Mouse (Mus musculus) liver, embryonic 15.5 days (tissue): ENCODE data around the gene Polr3g. TPM values are rescaled to one million over a fixed set of nuclear protein-coding genes. Genes with fewer than 3 reads are reported as not detected.

Experiments used
- ATAC-seq: fragments of 200-750 bp; cut with Nextera tagmentation; 2 replicates; pipeline ENCODE4 v1.8.0; 2017; ENCODE audit warnings: moderate number of reproducible peaks, mild to moderate bottlenecking, moderate library complexity; ENCODE audit not compliant: insufficient read depth
- H3K27ac ChIP-seq: fragments of 300-500 bp; sonication (generic); replicated peaks from 2 replicates; pipeline ENCODE4 v1.5.1; 2015; ENCODE audit warnings: mild to moderate bottlenecking, inconsistent platforms
- H3K27me3 ChIP-seq: fragments of 300-500 bp; sonication (generic); 2 replicates; pipeline ENCODE4 v1.6.1; 2015; ENCODE audit warnings: mild to moderate bottlenecking, inconsistent platforms
- H3K36me3 ChIP-seq: fragments of 300-500 bp; sonication (generic); replicated peaks from 2 replicates; pipeline ENCODE4 v1.6.1; 2015; ENCODE audit warnings: moderate library complexity, mild to moderate bottlenecking, inconsistent platforms
- H3K4me1 ChIP-seq: fragments of 300-500 bp; sonication (generic); replicated peaks from 2 replicates; pipeline ENCODE4 v1.6.1; 2015; ENCODE audit warnings: inconsistent platforms
- H3K4me2 ChIP-seq: fragments of 300-500 bp; sonication (generic); 2 replicates; pipeline ENCODE4 v1.6.1; 2015; ENCODE audit warnings: moderate library complexity, mild to moderate bottlenecking, inconsistent platforms
- H3K4me3 ChIP-seq: fragments of 300-500 bp; sonication (generic); replicated peaks from 2 replicates; pipeline ENCODE4 v1.5.1; 2015; ENCODE audit warnings: mild to moderate bottlenecking, inconsistent platforms
- H3K9ac ChIP-seq: fragments of 300-500 bp; sonication (generic); 2 replicates; pipeline ENCODE4 v1.6.1; 2015; ENCODE audit warnings: moderate library complexity, mild to moderate bottlenecking, inconsistent platforms
- H3K9me3 ChIP-seq: fragments of 300-500 bp; sonication (generic); replicated peaks from 2 replicates; pipeline ENCODE4 v1.6.1; 2016; ENCODE audit warnings: inconsistent platforms
- WGBS: fragments of 180-500 bp; shearing (Covaris S2); methylation state at CpG from one replicate; pipeline ENCODE4 v1.1.7; 2015; ENCODE audit warnings: mixed read lengths; ENCODE audit not compliant: insufficient replicate concordance; 5-methylcytosine and 5-hydroxymethylcytosine counted together
- polyA plus RNA-seq: library from polyadenylated mRNA; unstranded; fragments of >200 nt; fragmentation: Nextera tagmentation; extraction: Ambion mirVana; gene quantifications from 2 replicates; pipeline ENCODE4 v1.2.1, GENCODE M21; 2015

Gene Polr3g
- polyA plus RNA-seq, 1 experiment from 2014 or later = 10.0 TPM

DNA sequence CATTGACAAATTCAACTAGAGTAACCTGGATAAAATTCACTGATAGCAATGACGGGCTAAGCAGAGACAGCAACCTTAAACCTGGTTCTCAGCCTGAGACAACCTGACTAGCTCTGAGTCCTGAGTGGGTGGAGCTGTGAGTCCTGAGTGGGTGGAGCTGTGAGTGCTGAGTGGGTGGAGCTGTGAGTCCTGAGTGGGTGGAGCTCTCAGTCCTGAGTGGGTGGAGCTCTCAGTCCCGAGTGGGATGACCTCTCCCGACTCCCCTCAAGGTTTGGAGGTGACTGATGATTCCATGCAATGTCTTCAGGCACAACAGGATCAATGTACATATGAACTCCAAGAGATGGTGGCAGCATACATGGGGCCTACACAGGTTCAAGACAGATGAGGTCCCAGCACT lies 21.2 kb downstream of the Polr3g start:
- Histone ChIP-seq H3K4me3 (no peak overlapping the region), H3K27me3 (no peaks in the 10 kb centered on the region), H3K4me1 (peaks cover 28% of the 10 kb centered on the region), H3K9me3 (no peaks in the 10 kb centered on the region), H3K4me2 (peak overlapping the region; percentile 23), H3K36me3 (peaks cover 11% of the 10 kb centered on the region), H3K27ac (peak overlapping the region; percentile 73; the same call in 1 of the 2 replicates), H3K9ac (no peak overlapping the region)
- 59% methylated on average over 3 of the region's 3 CpGs for WGBS
- ATAC-seq = peak; percentile 29; the same call in 1 of the 2 replicates

DNA sequence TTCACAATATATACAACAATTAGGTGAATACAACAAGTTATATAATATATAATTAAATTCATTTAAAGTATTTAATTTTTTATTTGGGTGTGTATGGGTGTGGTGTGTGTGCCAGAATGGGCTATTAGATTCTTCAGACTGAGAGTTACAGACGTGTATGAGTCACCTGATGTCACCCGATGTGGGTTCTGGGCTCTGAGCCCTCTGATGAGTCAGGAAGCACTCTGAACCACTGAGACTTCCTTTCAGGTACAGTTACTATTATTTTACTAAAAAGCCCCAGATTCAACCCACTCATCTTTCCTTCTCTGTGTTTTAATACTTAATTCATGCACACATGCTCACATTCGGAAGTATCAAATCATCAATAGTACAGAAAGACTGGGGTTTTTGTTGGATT lies 25.9 kb downstream of the Polr3g start:
- Histone ChIP-seq H3K36me3 (peaks cover 21% of the 10 kb centered on the region), H3K4me3 (no peak overlapping the region), H3K27me3 (no peaks in the 10 kb centered on the region), H3K4me2 (no peak overlapping the region), H3K4me1 (peaks cover 11% of the 10 kb centered on the region), H3K9me3 (no peaks in the 10 kb centered on the region), H3K9ac (no peak overlapping the region), H3K27ac (no peak overlapping the region)
- ATAC-seq = no peak
- 80% methylated on average over 3 of the region's 3 CpGs for whole genome bisulfite sequencing

DNA sequence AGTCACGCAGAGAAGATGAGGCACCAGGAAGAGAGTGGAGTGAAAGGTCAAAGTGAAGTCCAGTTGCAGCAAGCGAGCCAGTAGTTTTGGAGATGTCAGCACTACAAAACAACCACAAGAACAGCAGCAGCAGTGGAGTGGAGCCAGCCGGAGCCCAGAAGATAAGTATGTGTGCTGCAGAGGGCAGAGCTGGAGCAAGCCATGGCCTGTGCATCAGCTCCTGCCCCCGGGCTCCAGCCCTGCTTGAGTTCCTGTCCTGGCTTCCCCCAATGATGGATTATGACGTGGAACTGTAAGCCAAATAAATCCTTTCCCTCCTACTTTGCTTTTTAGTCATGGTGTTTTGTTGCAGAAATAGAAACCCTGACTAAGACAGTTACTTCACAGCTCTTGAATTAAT lies 26.6 kb downstream of the Polr3g start:
- H3K4me1 ChIP-seq = peaks cover 6% of the 10 kb centered on the region; the same call in 1 of the 2 replicates
- no peak overlapping the region for H3K4me2 ChIP-seq
- H3K9ac ChIP-seq = no peak overlapping the region
- no peaks in the 10 kb centered on the region for H3K9me3 ChIP-seq
- H3K27me3 ChIP-seq = no peaks in the 10 kb centered on the region
- no peak overlapping the region for H3K4me3 ChIP-seq
- no peak overlapping the region for H3K27ac ChIP-seq
- H3K36me3 ChIP-seq = peaks cover 15% of the 10 kb centered on the region; the same call in 1 of the 2 replicates
- ATAC-seq = no peak
- WGBS = 77% methylated on average over 5 of the region's 5 CpGs

DNA sequence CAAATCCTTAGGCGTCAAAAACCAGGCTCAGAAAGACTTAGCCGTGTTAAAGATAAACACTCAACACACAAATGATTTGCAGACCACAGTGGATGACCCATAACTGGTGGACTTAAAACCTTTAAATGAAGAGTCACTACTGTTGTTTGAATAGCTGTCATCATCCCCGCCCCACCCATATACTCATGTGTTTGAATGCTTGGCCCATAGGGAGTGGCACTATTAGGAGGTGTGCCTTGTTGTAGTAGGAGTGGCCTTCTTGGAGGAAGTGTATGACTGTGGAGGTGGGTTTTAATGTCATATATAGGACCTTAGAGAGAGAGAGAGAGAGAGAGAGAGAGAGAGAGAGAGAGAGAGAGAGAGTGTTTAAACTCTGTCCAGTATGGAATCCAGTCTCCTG lies 27.7 kb downstream of the Polr3g start:
- Histone ChIP-seq H3K36me3 (peaks cover 15% of the 10 kb centered on the region; the same call in 1 of the 2 replicates), H3K9ac (no peak overlapping the region), H3K4me3 (no peak overlapping the region), H3K27me3 (no peaks in the 10 kb centered on the region), H3K4me1 (peaks cover 6% of the 10 kb centered on the region; the same call in 1 of the 2 replicates), H3K9me3 (no peaks in the 10 kb centered on the region), H3K27ac (no peak overlapping the region), H3K4me2 (no peak overlapping the region)
- 80% methylated on average over 3 of the region's 3 CpGs for WGBS
- ATAC-seq = peak; percentile 37; the same call in 1 of the 2 replicates

DNA sequence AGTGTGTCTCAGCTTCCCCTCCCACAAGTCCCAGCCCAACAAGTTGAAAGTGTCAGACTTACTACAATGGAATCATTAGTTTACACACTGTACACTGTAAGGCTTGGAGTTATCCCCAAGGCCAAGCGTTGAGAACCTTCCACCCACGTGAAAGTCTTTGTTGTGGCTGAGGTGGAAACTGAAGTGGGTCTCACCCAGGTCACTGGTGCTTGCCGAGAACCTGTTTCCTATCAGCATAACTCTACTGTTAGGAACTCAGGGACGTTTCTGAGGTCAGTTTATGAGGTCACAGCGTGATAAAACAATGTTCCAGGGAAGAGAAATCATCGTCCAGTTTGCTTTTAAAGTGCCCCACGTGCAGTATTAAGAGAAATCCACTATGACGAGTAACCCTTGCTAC lies 35.5 kb downstream of the Polr3g start:
- no peak overlapping the region for H3K4me3 ChIP-seq
- ATAC-seq = no peak
- no peak overlapping the region for H3K9ac ChIP-seq
- 80% methylated on average over 8 of the region's 8 CpGs for WGBS
- H3K9me3 ChIP-seq = no peaks in the 10 kb centered on the region
- no peaks in the 10 kb centered on the region; the same call in 1 of the 2 replicates for H3K4me1 ChIP-seq
- H3K36me3 ChIP-seq = peaks cover 53% of the 10 kb centered on the region
- H3K27ac ChIP-seq = no peak overlapping the region
- H3K27me3 ChIP-seq = no peaks in the 10 kb centered on the region
- no peak overlapping the region for H3K4me2 ChIP-seq

DNA sequence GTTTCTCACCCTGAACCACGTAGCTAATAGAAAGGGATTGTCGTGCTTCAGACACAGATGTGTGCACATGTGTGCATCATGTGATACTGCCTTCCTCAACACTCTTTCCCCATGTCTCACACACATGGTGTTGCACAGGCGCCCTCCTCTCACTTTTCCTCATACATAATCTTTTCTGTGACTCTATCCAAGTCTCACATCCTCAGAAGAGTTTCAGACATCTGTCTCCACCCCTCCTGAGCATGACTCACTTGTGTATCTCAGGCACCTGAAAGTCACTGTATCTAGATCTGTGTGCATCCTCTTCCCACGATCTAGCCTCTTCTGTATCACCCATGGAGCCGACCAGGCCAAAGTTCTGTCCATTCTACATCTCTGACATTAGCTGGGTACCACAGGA lies 43.1 kb downstream of the Polr3g start:
- Histone ChIP-seq H3K4me3 (no peak overlapping the region), H3K27me3 (no peaks in the 10 kb centered on the region), H3K4me1 (peaks cover 21% of the 10 kb centered on the region), H3K9ac (no peak overlapping the region), H3K27ac (no peak overlapping the region), H3K4me2 (no peak overlapping the region), H3K9me3 (no peaks in the 10 kb centered on the region), H3K36me3 (peaks cover 61% of the 10 kb centered on the region)
- WGBS = 77% methylated on average over 5 of the region's 5 CpGs
- no peak for ATAC-seq

DNA sequence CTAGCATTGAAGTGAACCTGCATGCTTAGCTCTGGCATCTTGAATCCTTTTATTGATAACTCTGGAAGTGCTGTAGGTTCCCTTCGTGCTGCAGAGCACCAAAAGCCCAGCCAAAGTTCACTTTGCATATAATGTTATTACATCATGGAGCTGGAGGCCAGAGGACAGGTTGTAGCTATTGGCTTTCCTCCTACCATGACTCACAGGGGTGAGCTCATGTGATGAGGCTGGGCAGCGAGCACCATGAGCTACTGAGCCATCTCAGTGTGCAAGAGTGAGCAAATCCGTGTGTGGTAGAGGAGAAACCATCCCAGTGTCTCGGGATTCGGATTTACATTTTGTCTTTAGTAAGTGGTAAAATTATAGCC lies 46.5 kb downstream of the Polr3g start:
- Histone ChIP-seq H3K4me1 (peaks cover 42% of the 10 kb centered on the region), H3K4me3 (no peak overlapping the region), H3K9me3 (no peaks in the 10 kb centered on the region), H3K9ac (no peak overlapping the region), H3K27ac (peak overlapping the region; percentile 78), H3K4me2 (no peak overlapping the region), H3K36me3 (peaks cover 49% of the 10 kb centered on the region), H3K27me3 (no peaks in the 10 kb centered on the region)
- 81% methylated on average over 5 of the region's 5 CpGs for WGBS
- ATAC-seq = no peak

DNA sequence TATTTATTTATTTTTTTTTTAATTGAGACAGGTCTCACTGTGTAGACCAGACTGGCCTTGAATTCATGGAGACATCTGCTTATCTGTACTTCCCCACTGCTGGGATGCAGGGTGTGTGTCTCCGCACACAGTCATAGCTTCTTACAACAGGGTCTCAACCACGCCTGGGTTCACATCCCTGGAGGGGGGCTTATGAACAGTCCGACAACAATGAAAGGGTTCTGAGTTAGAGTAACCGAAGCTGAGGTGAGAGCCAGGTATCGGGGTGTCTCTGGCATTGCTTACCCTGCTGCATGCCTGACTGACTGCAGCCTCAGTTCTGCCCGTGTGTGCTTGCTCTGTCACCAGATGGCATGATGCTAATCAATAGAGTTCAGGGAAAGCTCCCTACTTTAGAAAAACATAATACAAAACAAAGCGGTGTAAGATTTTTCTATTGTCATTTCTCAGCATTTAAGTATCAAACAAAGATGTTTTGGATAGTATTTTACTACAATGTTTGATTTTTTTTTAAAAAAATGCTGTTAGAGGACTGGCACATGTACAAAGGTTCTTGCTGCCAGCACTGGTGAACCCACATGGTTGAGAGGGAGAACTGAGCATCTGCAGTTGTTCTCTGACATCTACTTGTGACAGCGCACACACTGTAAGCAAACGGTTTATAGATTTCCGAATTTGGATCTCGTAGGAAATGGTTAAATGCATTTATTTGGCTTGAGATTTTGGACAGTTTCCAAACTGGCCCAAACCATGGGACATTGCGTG lies 47.1 kb downstream of the Polr3g start:
- no peaks in the 10 kb centered on the region for H3K27me3 ChIP-seq
- peaks cover 43% of the 10 kb centered on the region for H3K36me3 ChIP-seq
- WGBS = 64% methylated on average over 12 of the region's 12 CpGs
- H3K4me2 ChIP-seq = peak overlapping the region; percentile 39
- peak overlapping the region; percentile 78 for H3K27ac ChIP-seq
- H3K4me1 ChIP-seq = peaks cover 48% of the 10 kb centered on the region
- no peak overlapping the region for H3K4me3 ChIP-seq
- peak; percentile 95 for ATAC-seq
- no peaks in the 10 kb centered on the region for H3K9me3 ChIP-seq
- 0 out of 2 replicates have a peak overlapping the region, but pooled peaks have one; percentile 1 for H3K9ac ChIP-seq

DNA sequence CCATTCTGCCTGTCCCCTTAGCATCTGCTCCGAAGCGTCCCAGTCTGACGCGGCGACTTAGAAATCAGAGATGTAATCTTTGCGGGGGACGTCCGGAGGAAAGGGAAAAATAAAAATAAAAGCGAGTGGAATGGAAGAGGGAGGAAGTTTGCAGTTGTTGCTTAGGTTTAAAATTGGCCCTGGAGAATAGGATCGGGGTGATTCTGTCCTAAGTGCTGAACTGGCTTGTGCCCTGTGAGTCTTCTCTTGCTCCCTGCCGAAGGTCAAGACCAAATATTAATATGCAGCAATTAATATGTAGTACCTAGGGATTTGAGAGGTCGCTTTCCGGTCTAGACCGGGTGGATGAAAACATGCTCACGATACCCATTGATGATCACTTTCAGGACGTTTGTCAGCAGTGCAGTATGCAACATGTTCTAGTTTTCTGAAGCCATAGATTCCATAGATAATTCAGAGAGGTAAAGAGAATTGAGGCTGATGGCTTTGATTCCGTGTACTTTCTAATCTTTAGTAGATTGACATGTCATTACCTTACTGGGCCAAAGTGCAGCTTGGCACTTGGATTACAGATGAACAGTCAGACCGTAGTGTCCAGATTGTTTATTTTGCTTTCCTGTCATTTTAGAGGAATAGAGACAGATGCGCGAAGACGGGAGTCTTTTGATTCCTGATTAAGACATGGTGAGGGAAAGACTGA lies 52.6 kb downstream of the Polr3g start:
- H3K9ac ChIP-seq = peak overlapping the region; percentile 90
- peak overlapping the region; percentile 82 for H3K4me3 ChIP-seq
- H3K36me3 ChIP-seq = no peaks in the 10 kb centered on the region
- H3K9me3 ChIP-seq = no peaks in the 10 kb centered on the region
- H3K4me2 ChIP-seq = peak overlapping the region; percentile 82
- peaks cover 51% of the 10 kb centered on the region for H3K4me1 ChIP-seq
- no peaks in the 10 kb centered on the region for H3K27me3 ChIP-seq
- WGBS = 9% methylated on average over 21 of the region's 21 CpGs
- ATAC-seq = no peak
- peak overlapping the region; percentile 96 for H3K27ac ChIP-seq

DNA sequence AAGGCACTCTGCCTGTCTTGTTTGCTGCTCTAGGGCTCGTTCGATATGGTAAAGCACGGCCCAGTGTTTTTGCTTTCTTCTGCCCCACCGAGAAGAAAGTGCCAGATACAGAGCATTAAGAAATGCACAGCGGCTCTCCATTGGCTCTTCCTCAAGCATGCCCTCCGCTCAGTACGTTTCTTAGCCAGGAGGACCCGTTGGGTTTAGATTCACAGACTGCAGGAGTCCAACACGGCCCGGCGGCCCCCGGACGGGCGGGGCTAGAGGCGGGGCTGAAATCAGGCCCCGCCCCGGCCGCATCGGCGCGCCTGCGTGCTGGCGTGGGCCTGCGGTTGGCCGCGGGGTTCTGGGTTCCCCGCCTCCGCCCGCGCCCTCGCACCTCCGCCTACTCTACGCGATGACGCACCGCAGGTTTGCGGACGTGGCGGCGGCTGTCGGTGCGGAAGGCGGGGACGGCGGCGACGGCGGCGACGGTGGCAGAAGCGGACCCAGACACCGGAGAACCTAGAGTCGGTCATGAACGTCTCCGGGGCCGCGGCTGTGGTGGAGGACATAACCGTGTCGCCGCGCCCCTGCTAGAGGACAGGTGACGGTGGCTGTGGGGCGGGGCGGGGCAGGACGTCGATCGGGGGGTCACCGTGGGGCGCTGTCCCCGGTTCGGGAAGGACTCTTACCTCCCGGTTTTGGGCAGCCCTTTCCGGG lies 53.3 kb downstream of the Polr3g start, which contains the start of gene Lysmd3:
Gene Lysmd3, plus strand, starts transcription at position 313 of the 702 bp plus-strand sequence.
- Histone ChIP-seq H3K4me2 (peak within 1 kb of the TSS; percentile 82), H3K27ac (peak within 1 kb of the TSS; percentile 96), H3K9me3 (no peaks in the 10 kb centered on the region), H3K27me3 (no peaks in the 10 kb centered on the region), H3K4me1 (peaks cover 44% of the 10 kb centered on the region), H3K4me3 (peak within 1 kb of the TSS; percentile 82), H3K9ac (peak within 1 kb of the TSS; percentile 90), H3K36me3 (no peaks in the 10 kb centered on the region)
- ATAC-seq = peak; percentile 99
- WGBS = under 1% methylated on average over 73 of the region's 73 CpGs

DNA sequence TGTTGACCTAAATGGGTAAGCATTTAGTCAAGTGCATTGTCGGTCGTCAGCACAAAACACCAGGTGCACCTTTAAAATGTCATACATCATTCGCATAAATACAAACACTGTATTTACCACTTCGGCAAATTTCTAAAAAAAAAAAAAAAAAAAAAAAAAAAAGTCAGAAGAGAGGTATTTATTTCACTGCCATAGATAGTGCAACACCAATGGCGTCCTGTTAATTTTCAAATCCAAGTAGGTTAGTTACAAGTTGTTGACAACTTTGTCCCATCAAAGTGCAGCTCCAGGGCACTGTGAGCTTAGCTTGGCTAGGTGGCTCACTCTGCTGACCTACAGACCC lies 53.8 kb downstream of the Polr3g start:
- Histone ChIP-seq H3K9ac (peak overlapping the region; percentile 72), H3K4me1 (peaks cover 42% of the 10 kb centered on the region), H3K36me3 (no peaks in the 10 kb centered on the region), H3K27me3 (no peaks in the 10 kb centered on the region), H3K4me3 (peak overlapping the region; percentile 82), H3K9me3 (no peaks in the 10 kb centered on the region), H3K27ac (peak overlapping the region; percentile 96), H3K4me2 (peak overlapping the region; percentile 82)
- 26% methylated on average over 5 of the region's 5 CpGs for WGBS
- ATAC-seq = peak; percentile 72
